Mouse (Mus musculus) urinary bladder, adult 2 months (tissue): Measurements from ENCODE around the gene Sdad1. TPM values are rescaled to one million over a fixed set of nuclear protein-coding genes. Genes with fewer than 3 reads are reported as not detected.
A peak's percentile ranks its signal among the peaks of the same experiment; 100 is the strongest.

ENCODE experiments used
- DNase-seq: peaks from one replicate; pipeline ENCODE4 v3.0.0; 2022; ENCODE audit warnings: low spot score
- polyA plus RNA-seq: library from polyadenylated mRNA; depleted of rRNA; stranded (reverse); fragments of >200 nt; gene quantifications from 2 replicates; pipeline ENCODE4 v1.2.3, GENCODE M21; 2012

Gene Sdad1
- polyA plus RNA-seq, 1 experiment, result 12.3 TPM

- DNase-seq, result peak; percentile 48
Observed at GRCm38 (mm10) chr5:92312046-92312715, 1.9 kb upstream of the Sdad1 start.

GRCm38 (mm10) chr5:92304291-92304690 is 6.0 kb downstream of the Sdad1 start:
- DNase-seq, result no peak

- DNase-seq, result no peak
Observed at GRCm38 (mm10) chr5:92302149-92302840, 8.0 kb downstream of the Sdad1 start.

GRCm38 (mm10) chr5:92294525-92294924 is 15.8 kb downstream of the Sdad1 start:
- DNase-seq, result no peak

- DNase-seq, result no peak
Observed at GRCm38 (mm10) chr5:92291652-92292414, 18.4 kb downstream of the Sdad1 start.

GRCm38 (mm10) chr5:92287840-92288239 is 22.4 kb downstream of the Sdad1 start:
- no peak for DNase-seq

- DNase-seq, result no peak
Observed at GRCm38 (mm10) chr5:92283107-92283506, 27.2 kb downstream of the Sdad1 start.

- no peak for DNase-seq
Observed at GRCm38 (mm10) chr5:92282571-92282970, 27.7 kb downstream of the Sdad1 start.

GRCm38 (mm10) chr5:92278942-92279537 is 31.2 kb downstream of the Sdad1 start:
- DNase-seq, result no peak

GRCm38 (mm10) chr5:92277437-92278394 is 32.6 kb downstream of the Sdad1 start, which contains the start of gene Naaa:
Gene Naaa, minus strand, starts transcription at chr5:92278170.
- DNase-seq, result peak; percentile 84

GRCm38 (mm10) chr5:92270496-92270895 is 39.8 kb downstream of the Sdad1 start:
- DNase-seq, result no peak

- DNase-seq, result no peak
Observed at GRCm38 (mm10) chr5:92263761-92264359, 46.4 kb downstream of the Sdad1 start.

GRCm38 (mm10) chr5:92262646-92263045 is 47.6 kb downstream of the Sdad1 start:
- DNase-seq, result no peak

- no peak for DNase-seq
Observed at GRCm38 (mm10) chr5:92256218-92256617, 54.1 kb downstream of the Sdad1 start, which contains the start of gene Ppef2. Gene Ppef2, minus strand, starts transcription at chr5:92256278.

- DNase-seq, result no peak
Observed at GRCm38 (mm10) chr5:92254476-92254875, 55.8 kb downstream of the Sdad1 start.

GRCm38 (mm10) chr5:92252797-92253343 is 57.4 kb downstream of the Sdad1 start:
- no peak for DNase-seq

- no peak for DNase-seq
Observed at GRCm38 (mm10) chr5:92252031-92252430, 58.2 kb downstream of the Sdad1 start.

- no peak for DNase-seq
Observed at GRCm38 (mm10) chr5:92248614-92249013, 61.7 kb downstream of the Sdad1 start.

GRCm38 (mm10) chr5:92245483-92245882 is 64.8 kb downstream of the Sdad1 start:
- no peak for DNase-seq

- no peak for DNase-seq
Observed at GRCm38 (mm10) chr5:92244900-92245299, 65.4 kb downstream of the Sdad1 start.
